Mouse (Mus musculus): ENCODE results near the gene Il3. TPM values are rescaled to one million over a fixed set of nuclear protein-coding genes. Genes with fewer than 3 reads are reported as not detected.
A peak's percentile ranks its signal among the peaks of the same experiment; 100 is the strongest.

Il3 gene
- polyA plus RNA-seq, 1 experiment = not detected

- Histone ChIP-seq H3K4me3 (ENCODE audit: extremely low read depth, insufficient read depth, insufficient read length) (no peak overlapping the region), H3K36me3 (ENCODE audit: control insufficient read depth, insufficient read depth, low read length) (no peaks in the 10 kb centered on the region), H3K27me3 (ENCODE audit: control insufficient read depth, insufficient read depth, low read length) (no peaks in the 10 kb centered on the region), H3K27ac (ENCODE audit: insufficient read depth, low read length) (no peak overlapping the region), H3K4me1 (ENCODE audit: control insufficient read depth, insufficient read depth, insufficient read length) (peaks cover 2% of the 10 kb centered on the region; the same call in 1 of the 2 replicates)
- TF ChIP-seq POLR2A (IDR thresholded peaks at IDR 0.05; ENCODE audit: low read depth, low read length) = no peak
- no peak for TF ChIP-seq CTCF (IDR thresholded peaks at IDR 0.05; ENCODE audit: extremely low read depth, insufficient read depth, insufficient read length, insufficient replicate concordance)
- DNase-seq (ENCODE audit: low read depth in 1 of 2, low spot score in 2 of 2) = no peak
- 58% methylated on average over 8 of the region's 8 CpGs for WGBS
Measured at GRCm38 (mm10) chr11:54287821-54288453, 20.9 kb upstream of the Il3 start.

GRCm38 (mm10) chr11:54271437-54271949, 4.4 kb upstream of the Il3 start:
- no peaks in the 10 kb centered on the region for H3K4me1 ChIP-seq (ENCODE audit: control insufficient read depth, insufficient read depth, insufficient read length)
- no peaks in the 10 kb centered on the region for H3K36me3 ChIP-seq (ENCODE audit: control insufficient read depth, insufficient read depth, low read length)
- no peaks in the 10 kb centered on the region for H3K27me3 ChIP-seq (ENCODE audit: control insufficient read depth, insufficient read depth, low read length)
- 33% methylated on average over 5 of the region's 5 CpGs for WGBS
- H3K27ac ChIP-seq (ENCODE audit: insufficient read depth, low read length) = no peak overlapping the region
- TF ChIP-seq CTCF (IDR thresholded peaks at IDR 0.05; ENCODE audit: extremely low read depth, insufficient read depth, insufficient read length, insufficient replicate concordance) = no peak
- TF ChIP-seq POLR2A (IDR thresholded peaks at IDR 0.05; ENCODE audit: low read depth, low read length) = no peak
- no peak for DNase-seq (ENCODE audit: low read depth in 1 of 2, low spot score in 2 of 2)
- H3K4me3 ChIP-seq (ENCODE audit: extremely low read depth, insufficient read depth, insufficient read length) = no peak overlapping the region

GRCm38 (mm10) chr11:54269191-54269896, 2.3 kb upstream of the Il3 start:
- Histone ChIP-seq H3K27ac (ENCODE audit: insufficient read depth, low read length) (no peak overlapping the region), H3K4me1 (ENCODE audit: control insufficient read depth, insufficient read depth, insufficient read length) (no peaks in the 10 kb centered on the region), H3K27me3 (ENCODE audit: control insufficient read depth, insufficient read depth, low read length) (no peaks in the 10 kb centered on the region), H3K36me3 (ENCODE audit: control insufficient read depth, insufficient read depth, low read length) (no peaks in the 10 kb centered on the region), H3K4me3 (ENCODE audit: extremely low read depth, insufficient read depth, insufficient read length) (no peak overlapping the region)
- DNase-seq (ENCODE audit: low read depth in 1 of 2, low spot score in 2 of 2) = no peak
- TF ChIP-seq POLR2A (IDR thresholded peaks at IDR 0.05; ENCODE audit: low read depth, low read length) = no peak
- TF ChIP-seq CTCF (IDR thresholded peaks at IDR 0.05; ENCODE audit: extremely low read depth, insufficient read depth, insufficient read length, insufficient replicate concordance) = no peak
- 68% methylated on average over 3 of the region's 3 CpGs for WGBS

- WGBS = 48% methylated on average over 2 of the region's 2 CpGs
- Histone ChIP-seq H3K27me3 (ENCODE audit: control insufficient read depth, insufficient read depth, low read length) (no peaks in the 10 kb centered on the region), H3K27ac (ENCODE audit: insufficient read depth, low read length) (no peak overlapping the region), H3K36me3 (ENCODE audit: control insufficient read depth, insufficient read depth, low read length) (no peaks in the 10 kb centered on the region), H3K4me1 (ENCODE audit: control insufficient read depth, insufficient read depth, insufficient read length) (no peaks in the 10 kb centered on the region), H3K4me3 (ENCODE audit: extremely low read depth, insufficient read depth, insufficient read length) (no peak overlapping the region)
- TF ChIP-seq CTCF (IDR thresholded peaks at IDR 0.05; ENCODE audit: extremely low read depth, insufficient read depth, insufficient read length, insufficient replicate concordance) (peak; percentile 46; the same call in 1 of the 2 replicates), POLR2A (IDR thresholded peaks at IDR 0.05; ENCODE audit: low read depth, low read length) (no peak)
- DNase-seq (ENCODE audit: low read depth in 1 of 2, low spot score in 2 of 2) = peak; percentile 30 to 31
Measured at GRCm38 (mm10) chr11:54264542-54264941, 2.5 kb downstream of the Il3 start.

GRCm38 (mm10) chr11:54263405-54264031, 3.6 kb downstream of the Il3 start:
- TF ChIP-seq CTCF (IDR thresholded peaks at IDR 0.05; ENCODE audit: extremely low read depth, insufficient read depth, insufficient read length, insufficient replicate concordance) (no peak), POLR2A (IDR thresholded peaks at IDR 0.05; ENCODE audit: low read depth, low read length) (no peak)
- Histone ChIP-seq H3K4me3 (ENCODE audit: extremely low read depth, insufficient read depth, insufficient read length) (no peak overlapping the region), H3K27ac (ENCODE audit: insufficient read depth, low read length) (no peak overlapping the region), H3K27me3 (ENCODE audit: control insufficient read depth, insufficient read depth, low read length) (no peaks in the 10 kb centered on the region), H3K4me1 (ENCODE audit: control insufficient read depth, insufficient read depth, insufficient read length) (no peaks in the 10 kb centered on the region), H3K36me3 (ENCODE audit: control insufficient read depth, insufficient read depth, low read length) (no peaks in the 10 kb centered on the region)
- DNase-seq (ENCODE audit: low read depth in 1 of 2, low spot score in 2 of 2) = no peak
- 11% methylated on average over 1 of the region's 1 CpGs for WGBS

GRCm38 (mm10) chr11:54256624-54257376, 10.3 kb downstream of the Il3 start:
- Histone ChIP-seq H3K4me1 (ENCODE audit: control insufficient read depth, insufficient read depth, insufficient read length) (no peaks in the 10 kb centered on the region), H3K27ac (ENCODE audit: insufficient read depth, low read length) (no peak overlapping the region), H3K27me3 (ENCODE audit: control insufficient read depth, insufficient read depth, low read length) (no peaks in the 10 kb centered on the region), H3K4me3 (ENCODE audit: extremely low read depth, insufficient read depth, insufficient read length) (no peak overlapping the region), H3K36me3 (ENCODE audit: control insufficient read depth, insufficient read depth, low read length) (no peaks in the 10 kb centered on the region)
- TF ChIP-seq CTCF (IDR thresholded peaks at IDR 0.05; ENCODE audit: extremely low read depth, insufficient read depth, insufficient read length, insufficient replicate concordance) = peak; percentile 60; the same call in 1 of the 2 replicates
- no peak for TF ChIP-seq POLR2A (IDR thresholded peaks at IDR 0.05; ENCODE audit: low read depth, low read length)
- 70% methylated on average over 3 of the region's 3 CpGs for WGBS
- peak; percentile 56 to 69 for DNase-seq (ENCODE audit: low read depth in 1 of 2, low spot score in 2 of 2)
